Mouse (Mus musculus): ENCODE data around the gene Card6.

The Card6 gene

GRCm38 (mm10) chr15:5107686-5108654, at the start of gene Card6:
Card6 (minus strand) TSS chr15:5108539.
- DNase-seq (ENCODE audit: low spot score in 2 of 2) = peak in 1 of 2 experiments; percentile 40

DNA sequence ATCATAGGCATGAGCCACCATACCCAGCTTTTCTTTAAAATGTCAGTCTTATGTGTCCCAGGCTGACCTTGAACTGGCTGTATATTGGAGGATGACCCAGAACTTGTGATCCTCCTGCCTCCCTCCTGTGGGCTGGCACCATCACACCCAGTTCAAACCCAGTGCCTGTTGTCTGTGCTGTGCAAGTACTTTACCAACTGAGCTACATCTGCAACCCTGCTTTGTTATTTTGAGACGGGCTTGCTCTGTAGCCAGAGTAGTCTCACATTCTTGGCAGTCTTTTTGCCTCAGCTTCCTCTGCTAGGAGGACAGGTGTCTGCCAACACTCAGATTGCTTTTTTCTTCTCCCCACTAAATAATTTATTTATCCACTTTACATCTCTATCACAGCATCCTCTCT, 49.0 kb upstream of the Card6 start:
- DNase-seq (ENCODE audit: low spot score in 2 of 2) = no peak

DNA sequence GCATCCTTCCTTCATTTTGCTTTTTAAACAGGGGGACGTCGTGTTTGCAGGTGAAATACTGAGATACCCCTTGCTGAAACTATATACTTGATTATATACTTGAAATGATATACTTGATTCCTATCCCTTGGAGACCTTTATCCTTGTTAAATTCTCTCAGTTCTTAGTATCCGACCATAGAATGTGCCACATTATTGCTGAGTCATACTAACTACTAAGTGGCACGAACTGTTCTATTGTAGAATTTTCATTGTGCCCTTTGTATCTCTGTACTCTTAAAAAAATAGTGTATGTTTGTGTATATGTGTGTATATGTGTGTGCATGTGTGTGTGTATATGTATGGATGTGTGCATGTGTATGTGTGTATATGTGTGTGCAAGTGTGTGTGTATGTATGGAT, 48.0 kb upstream of the Card6 start:
- no peak for DNase-seq (ENCODE audit: low spot score in 2 of 2)

GRCm38 (mm10) chr15:5155093-5155492, 46.8 kb upstream of the Card6 start:
- DNase-seq (ENCODE audit: low spot score in 2 of 2) = no peak

- no peak for DNase-seq (ENCODE audit: low spot score in 2 of 2)
These were observed 46.3 kb upstream of the Card6 start for GRCm38 (mm10) chr15:5154621-5155020.

GRCm38 (mm10) chr15:5152171-5152570, 43.8 kb upstream of the Card6 start:
- DNase-seq (ENCODE audit: low spot score in 2 of 2) = no peak

DNA sequence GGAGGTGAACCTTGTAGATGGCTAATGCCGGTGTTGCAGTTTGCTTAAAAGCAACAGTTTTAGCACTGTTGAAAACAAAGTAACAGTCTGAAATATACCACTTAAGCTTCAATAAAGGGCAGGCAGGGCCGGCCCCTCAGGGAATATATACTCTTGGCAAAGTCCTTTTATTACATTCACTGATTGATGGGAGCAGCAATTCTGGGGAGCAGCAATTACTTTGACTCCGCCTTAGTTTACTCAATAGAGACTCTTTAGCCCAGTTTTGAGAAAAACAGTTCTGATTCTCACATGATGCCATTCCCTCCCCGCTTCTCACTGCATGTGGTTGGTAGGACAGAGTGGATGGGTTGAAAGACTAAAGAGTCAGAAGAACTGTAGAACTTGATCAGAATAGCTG, 40.8 kb upstream of the Card6 start:
- no peak for DNase-seq (ENCODE audit: low spot score in 2 of 2)

- no peak for DNase-seq (ENCODE audit: low spot score in 2 of 2)
These were observed 37.0 kb upstream of the Card6 start for GRCm38 (mm10) chr15:5145196-5145945.

GRCm38 (mm10) chr15:5144021-5144778, 35.9 kb upstream of the Card6 start:
- DNase-seq (ENCODE audit: low spot score in 2 of 2) = peak in 1 of 2 experiments; percentile 86

DNA sequence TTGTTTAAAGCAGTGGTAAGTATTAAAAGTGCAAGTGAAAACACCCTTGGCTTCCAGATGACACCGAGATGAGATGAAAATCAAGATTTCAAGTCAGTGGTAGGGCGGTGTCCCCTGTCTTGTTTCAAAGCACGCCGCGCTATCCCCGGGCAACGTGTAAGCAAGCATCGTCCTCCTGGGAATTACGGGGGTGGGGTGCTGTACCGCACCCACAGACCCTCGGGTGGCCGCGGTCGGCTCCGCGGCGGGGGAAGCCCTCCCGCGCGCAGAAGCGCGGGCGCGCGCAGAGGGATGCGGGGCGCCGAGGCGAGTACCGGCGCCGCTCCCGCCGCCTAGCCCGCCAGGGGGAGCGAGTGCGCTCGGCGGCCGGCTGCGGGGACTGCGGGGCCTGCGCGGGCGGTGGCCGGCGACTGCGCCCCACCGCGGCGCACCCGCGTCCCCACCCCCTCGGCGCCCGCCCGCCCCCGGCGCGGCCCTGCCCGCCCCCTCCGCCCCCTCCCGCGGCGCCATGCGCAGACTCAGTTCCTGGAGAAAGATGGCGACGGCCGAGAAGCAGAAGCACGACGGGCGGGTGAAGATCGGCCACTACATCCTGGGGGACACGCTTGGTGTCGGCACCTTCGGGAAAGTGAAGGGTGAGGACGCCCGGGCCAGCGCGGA, 35.2 kb upstream of the Card6 start, which contains the start of gene Prkaa1:
Gene Prkaa1 (plus strand): TSS at position 501 of the 660 bp plus-strand sequence.
- DNase-seq (ENCODE audit: low spot score in 2 of 2) = peak; percentile 77 to 80

- no peak for DNase-seq (ENCODE audit: low spot score in 2 of 2)
These were observed 34.4 kb upstream of the Card6 start for GRCm38 (mm10) chr15:5142714-5143113.

DNA sequence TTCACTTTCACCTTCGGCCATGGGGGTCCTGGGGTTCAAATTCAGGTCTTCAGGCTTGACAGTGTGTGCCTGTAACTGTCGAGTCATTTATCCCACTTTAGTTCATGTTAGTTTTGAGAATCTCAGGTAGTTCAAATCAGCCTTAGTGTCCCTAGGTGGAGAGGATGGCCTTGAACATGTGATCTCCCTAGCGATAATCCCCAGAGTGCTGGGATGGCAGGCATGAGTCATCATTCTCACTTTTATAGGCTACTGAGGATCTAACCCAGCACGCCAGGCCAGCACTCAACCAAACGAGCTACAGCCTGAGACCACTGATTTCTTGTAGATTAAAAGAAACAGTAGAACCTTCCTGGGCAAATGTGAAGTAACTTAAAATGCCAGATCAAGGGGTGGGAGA, 33.7 kb upstream of the Card6 start:
- DNase-seq (ENCODE audit: low spot score in 2 of 2) = no peak

- DNase-seq (ENCODE audit: low spot score in 2 of 2) = no peak
These were observed 32.0 kb upstream of the Card6 start for GRCm38 (mm10) chr15:5140357-5140756.

- no peak for DNase-seq (ENCODE audit: low spot score in 2 of 2)
These were observed 31.5 kb upstream of the Card6 start for GRCm38 (mm10) chr15:5139863-5140262.

DNA sequence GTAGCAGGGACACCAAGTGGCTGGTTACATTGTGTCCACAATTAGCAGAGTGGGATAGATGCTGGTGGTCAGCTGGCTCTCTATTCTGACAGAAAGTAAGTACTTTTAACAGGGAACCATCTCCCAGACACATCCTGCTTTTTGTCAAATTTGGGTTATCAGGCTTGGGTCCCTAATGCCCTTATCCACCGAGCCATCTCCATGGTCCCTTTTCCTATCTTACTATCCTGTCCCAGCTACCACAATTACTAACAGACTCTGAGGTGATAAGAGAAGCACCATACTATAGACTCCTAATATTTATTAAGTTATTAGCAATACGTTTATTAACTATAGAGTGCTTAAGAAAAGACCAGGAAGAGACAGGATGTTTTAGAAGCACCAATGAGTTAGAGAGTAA, 31.0 kb upstream of the Card6 start:
- DNase-seq (ENCODE audit: low spot score in 2 of 2) = no peak

GRCm38 (mm10) chr15:5138021-5138856, 29.9 kb upstream of the Card6 start:
- peak in 1 of 2 experiments; percentile 58 for DNase-seq (ENCODE audit: low spot score in 2 of 2)

- no peak for DNase-seq (ENCODE audit: low spot score in 2 of 2)
These were observed 26.7 kb upstream of the Card6 start for GRCm38 (mm10) chr15:5134945-5135483.

GRCm38 (mm10) chr15:5134179-5134578, 25.8 kb upstream of the Card6 start:
- no peak for DNase-seq (ENCODE audit: low spot score in 2 of 2)

DNA sequence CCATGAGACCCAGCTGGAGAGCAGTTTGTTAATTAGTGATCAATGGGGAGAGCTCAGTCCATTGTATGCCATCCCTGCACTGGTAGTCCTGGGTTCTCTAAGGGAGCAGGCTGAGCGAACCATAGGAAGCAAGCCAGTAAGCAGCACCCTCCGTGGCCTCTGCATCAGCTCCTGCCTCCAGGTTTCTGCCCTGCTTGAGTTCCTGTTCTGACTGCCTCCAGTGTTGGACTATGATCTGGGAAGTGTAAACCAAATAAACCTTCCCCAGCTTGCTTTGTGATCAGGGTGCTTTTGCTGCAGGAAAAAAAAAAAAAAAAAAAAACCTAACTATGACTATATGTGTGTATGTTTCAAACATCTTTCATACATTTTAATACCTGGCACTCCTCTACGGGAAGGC, 25.0 kb upstream of the Card6 start:
- DNase-seq (ENCODE audit: low spot score in 2 of 2) = no peak

Measured in spleen, postnatal 10 days (tissue).